Mouse (Mus musculus) embryonic fibroblast, embryonic 13.5 days (primary cell): ENCODE data around the gene Neurl1a.

Experiments
- CTCF ChIP-seq: IDR thresholded peaks from 2 replicates; pipeline ENCODE4 v1.5.1; 2011; ENCODE audit warnings: mild to moderate bottlenecking, control low read depth, low read length, moderate library complexity, borderline replicate concordance; ENCODE audit not compliant: insufficient read depth
- POLR2A ChIP-seq: IDR thresholded peaks from 2 replicates; pipeline ENCODE4 v1.6.1; 2011; ENCODE audit warnings: low read depth, mild to moderate bottlenecking, control low read depth, low read length, moderate library complexity

DNA sequence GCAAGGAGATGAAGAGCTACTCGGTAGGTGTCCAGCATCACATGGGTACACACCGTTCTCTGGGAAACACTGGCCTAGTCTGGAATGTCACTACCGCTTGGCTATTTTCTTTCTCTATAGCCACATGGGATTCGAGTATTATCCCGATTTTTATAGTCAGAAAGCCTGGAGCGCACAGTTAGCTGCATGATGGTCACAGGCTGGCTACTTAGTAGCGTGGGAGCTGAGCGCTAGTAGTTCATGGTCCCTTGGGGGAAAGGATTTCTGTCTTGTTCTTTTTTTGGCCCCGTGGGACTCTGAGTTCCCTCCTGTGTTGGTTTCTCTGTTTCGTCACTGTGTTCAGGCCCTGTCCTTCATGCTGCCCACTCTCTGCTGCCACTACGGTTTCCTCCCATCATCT is 119.5 kb downstream of the Neurl1a start:
- TF ChIP-seq CTCF (no peak), POLR2A (no peak)
